Mouse (Mus musculus) limb, embryonic 14.5 days (tissue): ENCODE measurements around the gene Cdk19. TPM values are rescaled to one million over a fixed set of nuclear protein-coding genes. Genes with fewer than 3 reads are reported as not detected.
A peak's percentile ranks its signal among the peaks of the same experiment; 100 is the strongest.
"Not testable (repeated sequence)": the region's sequence is repeated elsewhere in the genome, so short reads cannot be mapped to it uniquely, and the experiment has no call there.

Experiments
- ATAC-seq: fragments of 200-750 bp; cut with Nextera tagmentation; 2 replicates; pipeline ENCODE4 v1.8.0; 2017; ENCODE audit warnings: low read depth, moderate number of reproducible peaks, moderate TSS enrichment; ENCODE audit not compliant: low FRiP score
- DNase-seq: peaks from one replicate; pipeline ENCODE4 v3.0.0-alpha.2; 2015; ENCODE audit warnings: low spot score
- H3K27ac ChIP-seq: fragments of 300-500 bp; sonication (generic); replicated peaks from 2 replicates; pipeline ENCODE4 v1.5.1; 2014; ENCODE audit warnings: low read depth, mild to moderate bottlenecking, low read length, moderate library complexity, mixed read lengths
- H3K27me3 ChIP-seq: fragments of 300-500 bp; sonication (generic); 2 replicates; pipeline ENCODE4 v1.6.1; 2014; ENCODE audit warnings: low read length, mixed read lengths; ENCODE audit not compliant: control insufficient read depth, insufficient read depth
- H3K36me3 ChIP-seq: fragments of 300-500 bp; sonication (generic); 2 replicates; pipeline ENCODE4 v1.6.1; 2014; ENCODE audit warnings: mild to moderate bottlenecking, low read length, moderate library complexity, mixed read lengths; ENCODE audit not compliant: control insufficient read depth, insufficient read depth
- H3K4me1 ChIP-seq: fragments of 300-500 bp; sonication (generic); 2 replicates; pipeline ENCODE4 v1.6.1; 2014; ENCODE audit warnings: antibody characterized with exemption, low read length, mixed read lengths; ENCODE audit not compliant: control insufficient read depth, insufficient read depth
- H3K4me2 ChIP-seq: fragments of 300-500 bp; sonication (generic); replicated peaks from 2 replicates; pipeline ENCODE4 v1.6.1; 2014; ENCODE audit warnings: low read depth, mild to moderate bottlenecking, low read length, moderate library complexity; ENCODE audit not compliant: severe bottlenecking
- H3K4me3 ChIP-seq: fragments of 300-500 bp; sonication (generic); replicated peaks from 2 replicates; pipeline ENCODE4 v1.5.1; 2014; ENCODE audit warnings: low read length
- H3K9ac ChIP-seq: fragments of 300-500 bp; sonication (generic); 2 replicates; pipeline ENCODE4 v1.6.1; 2014; ENCODE audit warnings: mild to moderate bottlenecking, low read depth, low read length, moderate library complexity; ENCODE audit not compliant: severe bottlenecking
- H3K9me3 ChIP-seq: fragments of 300-500 bp; sonication (generic); 2 replicates; pipeline ENCODE4 v1.6.1; 2016; ENCODE audit warnings: low read length; ENCODE audit not compliant: control insufficient read depth
- POLR2A ChIP-seq: fragments of 200-500 bp; IDR thresholded peaks from 2 replicates; pipeline ENCODE4 v1.8.0; 2012; ENCODE audit warnings: inconsistent platforms, mild to moderate bottlenecking, moderate library complexity, borderline replicate concordance; ENCODE audit not compliant: insufficient read depth, insufficient read length; ENCODE audit errors: extremely low read depth
- WGBS: fragments of 180-500 bp; shearing (Covaris S2); extraction: QIAGEN DNeasy Blood & Tissue Kit; methylation state at CpG from one replicate; pipeline ENCODE4 v1.1.7; 2014; 5-methylcytosine and 5-hydroxymethylcytosine counted together
- polyA plus RNA-seq, 2 experiments: library from polyadenylated mRNA; depleted of rRNA in 1 of 2; stranded (reverse) in 1 of 2; unstranded in 1 of 2; fragments of >200 nt; fragmentation: Nextera tagmentation in 1 of 2; extraction: Ambion mirVana in 1 of 2; gene quantifications; 2 replicates each; pipeline versions ENCODE4 v1.2.1 to v1.2.3; 2012 to 2014

Cdk19 gene
- polyA plus RNA-seq, 2 experiments, result 12.2 to 13.5 TPM

DNA sequence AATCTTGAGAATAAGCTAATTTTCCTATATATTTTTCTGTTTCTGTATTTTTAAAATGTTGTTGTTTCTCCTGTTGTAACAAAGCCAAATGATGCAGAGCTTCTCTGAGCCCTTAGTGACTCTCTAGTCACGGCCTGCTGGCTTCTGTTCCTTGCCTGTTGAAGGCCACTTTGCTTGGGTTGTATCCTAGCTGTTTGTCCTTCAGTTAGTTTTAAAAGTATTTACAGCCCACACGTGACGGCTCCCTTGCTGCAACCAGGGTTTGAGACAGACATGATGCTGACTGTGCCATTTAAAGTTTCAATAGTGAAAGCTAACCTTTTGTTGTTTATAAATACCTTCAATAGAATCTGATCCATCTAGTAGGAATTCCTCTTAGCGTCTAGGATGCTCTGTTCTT, 83.3 kb downstream of the Cdk19 start:
- Histone ChIP-seq H3K36me3 (no peaks in the 10 kb centered on the region), H3K27ac (no peak overlapping the region), H3K27me3 (no peaks in the 10 kb centered on the region), H3K9me3 (no peaks in the 10 kb centered on the region), H3K4me3 (no peak overlapping the region), H3K9ac (no peak overlapping the region), H3K4me1 (peaks cover 6% of the 10 kb centered on the region), H3K4me2 (no peak overlapping the region)
- ATAC-seq (no peak), DNase-seq (no peak)
- no peak for TF ChIP-seq POLR2A
- 41% methylated on average over 4 of the region's 4 CpGs for WGBS

- H3K4me2 ChIP-seq, ATAC-seq, H3K9me3 ChIP-seq, H3K4me1 ChIP-seq, H3K9ac ChIP-seq, H3K27ac ChIP-seq, H3K4me3 ChIP-seq, DNase-seq, H3K27me3 ChIP-seq, H3K36me3 ChIP-seq: not testable (repeated sequence)
- WGBS, result 89% methylated on average over 4 of the region's 4 CpGs
These were observed 85.1 kb downstream of the Cdk19 start for GRCm38 (mm10) chr10:40424428-40424827.

DNA sequence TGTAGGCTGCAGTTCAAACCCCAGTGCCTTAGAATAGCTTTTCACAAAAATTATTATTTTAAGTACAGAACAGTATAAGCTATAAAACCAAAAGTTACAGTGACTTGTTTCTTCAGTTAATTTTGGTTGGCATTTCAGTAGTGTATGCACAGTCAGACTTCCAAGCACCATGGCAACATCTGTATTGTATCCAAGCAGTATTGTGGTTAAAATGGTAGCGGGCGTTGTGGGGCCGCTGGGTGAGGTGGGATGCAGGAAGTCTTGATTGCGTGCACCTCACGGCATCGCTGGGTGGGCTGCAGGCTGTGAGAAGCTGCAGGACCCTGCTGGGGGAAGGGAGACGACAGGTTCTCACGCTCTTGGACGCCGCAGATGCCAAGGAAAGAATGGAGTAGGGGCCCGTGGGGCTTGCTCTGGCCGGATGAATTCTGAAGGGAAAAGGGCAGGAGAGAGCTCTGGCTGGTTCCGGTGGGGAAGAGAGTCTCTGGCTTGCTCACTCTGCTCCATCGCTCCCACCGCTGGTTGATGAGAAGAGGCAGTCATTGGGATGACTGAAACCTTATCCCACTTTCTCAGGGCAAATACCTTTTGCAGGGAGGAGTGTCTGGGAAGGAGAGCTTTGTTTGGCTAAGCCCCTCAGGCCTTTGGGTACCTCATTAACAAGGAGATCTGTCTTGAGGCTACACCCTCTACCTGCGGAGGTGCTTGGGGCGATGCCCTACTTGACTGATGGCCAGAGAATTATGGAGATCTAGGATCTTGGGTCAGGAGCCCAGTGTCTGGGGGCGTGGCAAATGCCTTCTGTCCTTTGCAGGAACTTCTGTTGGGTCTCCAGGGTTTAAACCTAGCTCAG, 86.1 kb downstream of the Cdk19 start:
- 37% methylated on average over 18 of the region's 18 CpGs for WGBS
- peak overlapping the region; percentile 27; the same call in 1 of the 2 replicates for H3K4me2 ChIP-seq
- 0 out of 2 replicates have a peak overlapping the region, but pooled peaks have one; percentile 17 for H3K9ac ChIP-seq
- H3K36me3 ChIP-seq, result no peaks in the 10 kb centered on the region
- no peak overlapping the region for H3K27ac ChIP-seq
- H3K9me3 ChIP-seq, result no peaks in the 10 kb centered on the region
- DNase-seq (no peak), ATAC-seq (no peak)
- no peak overlapping the region for H3K4me3 ChIP-seq
- no peaks in the 10 kb centered on the region for H3K27me3 ChIP-seq
- no peak for TF ChIP-seq POLR2A
- H3K4me1 ChIP-seq, result peaks cover 6% of the 10 kb centered on the region

GRCm38 (mm10) chr10:40426096-40426450, 86.7 kb downstream of the Cdk19 start:
- no peak overlapping the region for H3K27ac ChIP-seq
- no peaks in the 10 kb centered on the region for H3K36me3 ChIP-seq
- H3K4me2 ChIP-seq, result no peak overlapping the region
- H3K9ac ChIP-seq, result no peak overlapping the region
- no peak overlapping the region for H3K4me3 ChIP-seq
- peaks cover 6% of the 10 kb centered on the region for H3K4me1 ChIP-seq
- no peak for TF ChIP-seq POLR2A
- H3K27me3 ChIP-seq, result no peaks in the 10 kb centered on the region
- DNase-seq (no peak), ATAC-seq (no peak)
- 68% methylated on average over 6 of the region's 6 CpGs for WGBS
- no peaks in the 10 kb centered on the region for H3K9me3 ChIP-seq

GRCm38 (mm10) chr10:40428633-40429032, 89.3 kb downstream of the Cdk19 start:
- Histone ChIP-seq H3K36me3 (no peaks in the 10 kb centered on the region), H3K9ac (no peak overlapping the region), H3K27ac (no peak overlapping the region), H3K4me3 (no peak overlapping the region), H3K27me3 (no peaks in the 10 kb centered on the region), H3K9me3 (no peaks in the 10 kb centered on the region), H3K4me2 (no peak overlapping the region), H3K4me1 (peaks cover 6% of the 10 kb centered on the region)
- ATAC-seq, result no peak
- WGBS, result 72% methylated on average over 6 of the region's 6 CpGs
- TF ChIP-seq POLR2A, result no peak
- no peak for DNase-seq
